Mouse (Mus musculus) embryonic facial prominence, embryonic 11.5 days (tissue): ENCODE data around the gene Mtus2. TPM values are rescaled to one million over a fixed set of nuclear protein-coding genes. Genes with fewer than 3 reads are reported as not detected.
A peak's percentile ranks its signal among the peaks of the same experiment; 100 is the strongest.

Experiments used
- ATAC-seq: fragments of 200-750 bp; cut with Nextera tagmentation; replicated peaks from 2 replicates; pipeline ENCODE4 v1.8.0; 2017; ENCODE audit warnings: low read depth; ENCODE audit not compliant: insufficient number of reproducible peaks, low FRiP score, low TSS enrichment
- DNase-seq: peaks from one replicate; pipeline ENCODE4 v3.0.0-alpha.2; 2015; ENCODE audit warnings: low spot score
- H3K27ac ChIP-seq: fragments of 300-500 bp; sonication (generic); replicated peaks from 2 replicates; pipeline ENCODE4 v1.5.1; 2014; ENCODE audit warnings: mild to moderate bottlenecking, low read depth, low read length, control low read depth
- H3K27me3 ChIP-seq: fragments of 300-500 bp; sonication (generic); 2 replicates; pipeline ENCODE4 v1.6.1; 2014; ENCODE audit warnings: mild to moderate bottlenecking, low read length, moderate library complexity, mixed read lengths; ENCODE audit not compliant: control insufficient read depth, insufficient read depth
- H3K36me3 ChIP-seq: fragments of 300-500 bp; sonication (generic); replicated peaks from 2 replicates; pipeline ENCODE4 v1.6.1; 2014; ENCODE audit warnings: low read depth, mild to moderate bottlenecking, low read length, moderate library complexity, mixed read lengths; ENCODE audit not compliant: control insufficient read depth, insufficient read depth
- H3K4me1 ChIP-seq: fragments of 300-500 bp; sonication (generic); 2 replicates; pipeline ENCODE4 v1.6.1; 2014; ENCODE audit warnings: low read length, mixed read lengths; ENCODE audit not compliant: control insufficient read depth, insufficient read depth
- H3K4me2 ChIP-seq: fragments of 300-500 bp; sonication (generic); 2 replicates; pipeline ENCODE4 v1.6.1; 2014; ENCODE audit warnings: low read depth, mild to moderate bottlenecking, control low read depth, low read length, moderate library complexity
- H3K4me3 ChIP-seq: fragments of 300-500 bp; sonication (generic); 2 replicates; pipeline ENCODE4 v1.5.1; 2014; ENCODE audit warnings: low read depth, low read length, control low read depth
- H3K9ac ChIP-seq: fragments of 300-500 bp; sonication (generic); replicated peaks from 2 replicates; pipeline ENCODE4 v1.6.1; 2014; ENCODE audit warnings: mild to moderate bottlenecking, control low read depth, low read length
- H3K9me3 ChIP-seq: fragments of 300-500 bp; sonication (generic); replicated peaks from 2 replicates; pipeline ENCODE4 v1.6.1; 2016; ENCODE audit warnings: mild to moderate bottlenecking, low read length, inconsistent platforms, mixed read lengths; ENCODE audit not compliant: control insufficient read depth
- WGBS: fragments of 180-500 bp; shearing (Covaris S2); extraction: QIAGEN DNeasy Blood & Tissue Kit; methylation state at CpG from one replicate; pipeline ENCODE4 v1.1.7; 2014; 5-methylcytosine and 5-hydroxymethylcytosine counted together
- polyA plus RNA-seq: library from polyadenylated mRNA; unstranded; fragments of >200 nt; fragmentation: Nextera tagmentation; extraction: Ambion mirVana; gene quantifications from 2 replicates; pipeline ENCODE4 v1.2.1, GENCODE M21; 2014

Gene Mtus2
- polyA plus RNA-seq, 1 experiment from 2014 or later = 10.6 TPM

- no peak overlapping the region for H3K4me3 ChIP-seq
- 73% methylated on average over 16 of the region's 16 CpGs for WGBS
- H3K4me2 ChIP-seq = no peak overlapping the region
- H3K9me3 ChIP-seq = no peaks in the 10 kb centered on the region
- H3K9ac ChIP-seq = no peak overlapping the region
- H3K4me1 ChIP-seq = no peaks in the 10 kb centered on the region
- DNase-seq = no peak
- H3K27ac ChIP-seq = no peak overlapping the region
- no peaks in the 10 kb centered on the region for H3K27me3 ChIP-seq
- no peaks in the 10 kb centered on the region for H3K36me3 ChIP-seq
- no peak for ATAC-seq
Observed at GRCm38 (mm10) chr5:148353429-148353828, 396.3 kb downstream of the Mtus2 start.

DNA sequence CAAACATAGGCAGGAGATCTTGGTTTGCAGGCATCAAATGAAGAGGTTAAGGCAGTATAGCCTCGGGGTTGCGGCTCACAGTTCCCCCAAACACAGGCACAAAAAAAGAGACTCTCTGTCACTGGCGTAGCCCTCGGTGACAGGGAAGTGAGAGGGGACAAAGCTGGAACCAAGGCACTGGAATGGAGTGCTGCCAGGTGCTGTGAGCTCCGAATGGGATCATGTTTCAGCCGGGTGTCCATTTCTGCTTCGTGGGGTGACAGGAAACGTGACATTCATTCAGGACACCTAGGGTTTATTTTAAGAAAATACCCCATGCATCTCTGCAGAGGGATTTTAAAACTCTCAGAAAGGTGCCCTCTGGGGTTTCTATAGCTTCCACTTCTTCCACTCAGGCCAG is 397.4 kb downstream of the Mtus2 start:
- Histone ChIP-seq H3K4me3 (no peak overlapping the region), H3K4me1 (no peaks in the 10 kb centered on the region), H3K4me2 (no peak overlapping the region), H3K9me3 (no peaks in the 10 kb centered on the region), H3K36me3 (no peaks in the 10 kb centered on the region), H3K27me3 (no peaks in the 10 kb centered on the region), H3K27ac (no peak overlapping the region), H3K9ac (no peak overlapping the region)
- ATAC-seq = no peak
- 48% methylated on average over 8 of the region's 8 CpGs for WGBS
- DNase-seq = no peak

- Histone ChIP-seq H3K27me3 (no peaks in the 10 kb centered on the region), H3K4me1 (no peaks in the 10 kb centered on the region), H3K4me2 (no peak overlapping the region), H3K9ac (no peak overlapping the region), H3K36me3 (no peaks in the 10 kb centered on the region), H3K27ac (no peak overlapping the region), H3K9me3 (no peaks in the 10 kb centered on the region), H3K4me3 (no peak overlapping the region)
- DNase-seq (no peak), ATAC-seq (no peak)
- 82% methylated on average over 3 of the region's 3 CpGs for WGBS
Observed at GRCm38 (mm10) chr5:148355822-148356221, 398.7 kb downstream of the Mtus2 start.

- Histone ChIP-seq H3K9me3 (no peaks in the 10 kb centered on the region), H3K27me3 (no peaks in the 10 kb centered on the region), H3K27ac (no peak overlapping the region), H3K4me1 (no peaks in the 10 kb centered on the region), H3K4me3 (no peak overlapping the region), H3K36me3 (no peaks in the 10 kb centered on the region), H3K4me2 (no peak overlapping the region), H3K9ac (no peak overlapping the region)
- no peak for DNase-seq
- ATAC-seq = no peak
- 91% methylated on average over 6 of the region's 6 CpGs for WGBS
Observed at GRCm38 (mm10) chr5:148357168-148357567, 400.0 kb downstream of the Mtus2 start.

- Histone ChIP-seq H3K27ac (no peak overlapping the region), H3K9ac (no peak overlapping the region), H3K9me3 (no peaks in the 10 kb centered on the region), H3K4me3 (no peak overlapping the region), H3K4me1 (no peaks in the 10 kb centered on the region), H3K4me2 (no peak overlapping the region), H3K36me3 (no peaks in the 10 kb centered on the region), H3K27me3 (no peaks in the 10 kb centered on the region)
- 90% methylated on average over 11 of the region's 11 CpGs for WGBS
- no peak for DNase-seq
- ATAC-seq = no peak
Observed at GRCm38 (mm10) chr5:148359131-148359530, 402.0 kb downstream of the Mtus2 start.

GRCm38 (mm10) chr5:148360922-148361758 is 404.0 kb downstream of the Mtus2 start:
- Histone ChIP-seq H3K9ac (no peak overlapping the region), H3K36me3 (no peaks in the 10 kb centered on the region), H3K27me3 (no peaks in the 10 kb centered on the region), H3K4me1 (no peaks in the 10 kb centered on the region), H3K27ac (no peak overlapping the region), H3K4me3 (no peak overlapping the region), H3K9me3 (no peaks in the 10 kb centered on the region), H3K4me2 (no peak overlapping the region)
- peak; percentile 21 for DNase-seq
- WGBS = 50% methylated on average over 16 of the region's 16 CpGs
- no peak for ATAC-seq

DNA sequence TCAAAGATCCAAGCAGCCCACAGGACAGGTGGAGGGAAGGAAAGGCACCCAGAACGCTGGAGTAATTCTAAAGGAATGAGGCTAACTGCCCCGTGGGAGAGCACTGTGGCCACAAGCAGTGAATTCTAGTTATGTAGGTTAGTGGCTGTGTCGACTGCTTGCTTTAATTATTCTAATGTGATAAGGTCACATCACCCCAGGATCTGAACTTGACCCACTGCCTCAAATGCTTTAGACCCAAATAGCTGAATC is 404.6 kb downstream of the Mtus2 start:
- Histone ChIP-seq H3K9ac (no peak overlapping the region), H3K4me1 (no peaks in the 10 kb centered on the region), H3K36me3 (no peaks in the 10 kb centered on the region), H3K27ac (no peak overlapping the region), H3K27me3 (no peaks in the 10 kb centered on the region), H3K4me3 (no peak overlapping the region), H3K9me3 (no peaks in the 10 kb centered on the region), H3K4me2 (no peak overlapping the region)
- WGBS = 30% methylated on average over 3 of the region's 3 CpGs
- ATAC-seq = no peak
- no peak for DNase-seq

DNA sequence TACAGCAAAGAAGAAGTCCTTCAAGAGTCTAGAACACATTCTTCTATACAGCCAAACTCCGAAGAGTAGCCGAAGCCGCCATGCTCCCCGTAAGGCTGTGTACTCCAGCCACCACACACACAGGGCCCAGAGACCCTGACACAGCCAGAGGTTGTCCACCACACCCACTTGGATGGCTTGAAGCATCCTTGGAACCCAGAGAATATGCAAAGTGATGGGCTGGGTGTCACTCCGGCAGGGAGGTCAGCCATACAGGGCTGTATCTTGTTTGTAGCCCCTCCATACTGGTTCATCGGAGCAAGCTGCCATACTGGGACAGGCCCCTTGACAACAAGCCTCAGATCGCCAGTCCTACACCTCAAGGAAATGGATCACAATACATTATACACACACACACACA is 405.2 kb downstream of the Mtus2 start:
- Histone ChIP-seq H3K9ac (no peak overlapping the region), H3K36me3 (no peaks in the 10 kb centered on the region), H3K4me2 (no peak overlapping the region), H3K9me3 (no peaks in the 10 kb centered on the region), H3K4me1 (no peaks in the 10 kb centered on the region), H3K4me3 (no peak overlapping the region), H3K27me3 (no peaks in the 10 kb centered on the region), H3K27ac (no peak overlapping the region)
- 93% methylated on average over 7 of the region's 7 CpGs for WGBS
- ATAC-seq (no peak), DNase-seq (no peak)
